ENCODE assay signal across 9 mouse cellular contexts in genomic region chr6:146776610-146777389, GRCm38 (mm10). TPM values are rescaled to one million over a fixed set of nuclear protein-coding genes. Genes with fewer than 3 reads are reported as not detected.
DNase-seq lines count a peak whose midpoint lies in the region; ATAC-seq and TF ChIP-seq lines count a peak whose summit lies in the region.
"Had no signal": no experiment of that assay in that cellular context is flagged by ENCODE, and none has a peak within 500 bp of the region (broad histone marks: within the 10 kb centered on the region; RNA-seq: fewer than 3 reads in every experiment).

No protein-coding gene starts in this region.

- intact Hi-C loops in left cerebral cortex, postnatal 14 days (cut with DNase I): no loop called here

- no peak overlapping the region for H3K4me2 ChIP-seq in liver, postnatal 0 days (ENCODE audit: low read depth, low read length)
- H3K4me2 ChIP-seq: forebrain, embryonic 15.5 days had no signal

- no peak overlapping the region for H3K4me3 ChIP-seq in liver, postnatal 0 days (ENCODE audit: low read depth, low read length)
- H3K4me3 ChIP-seq: forebrain, embryonic 15.5 days had no signal

- H3K4me1 ChIP-seq in liver, postnatal 0 days (ENCODE audit: insufficient read depth): no peaks in the 10 kb centered on the region; the same call in 1 of the 2 replicates
- H3K4me1 ChIP-seq: forebrain, embryonic 15.5 days had no signal

- peak; percentile 24 to 60 for DNase-seq in spleen, postnatal 4 days (ENCODE audit: low spot score in 2 of 2)
- DNase-seq in spleen, postnatal 14 days (ENCODE audit: low spot score in 2 of 2): no peak
- peak; percentile 74 to 79 for DNase-seq in heart, adult 9 months (ENCODE audit: low spot score in 2 of 2)
- DNase-seq in liver, postnatal 0 days: peak; percentile 52
- DNase-seq in splenic B cell, adult 2 months (ENCODE audit: low read depth, low spot score): peak; percentile 10
- DNase-seq in left cerebral cortex, adult 18-20 months (ENCODE audit: low spot score in 2 of 2): no peak
- DNase-seq in left cerebral cortex, postnatal 14 days (ENCODE audit: low spot score in 2 of 2): no peak
- DNase-seq in right cerebral cortex, adult 2 months (ENCODE audit: low spot score in 2 of 2): no peak

- no peak for TF ChIP-seq CTCF in liver, postnatal 0 days (IDR thresholded peaks at IDR 0.05; ENCODE audit: low read depth)

- H3K9me3 ChIP-seq in liver, postnatal 0 days (ENCODE audit: low read length): no peaks in the 10 kb centered on the region
- H3K9me3 ChIP-seq: forebrain, embryonic 15.5 days had no signal

- H3K27ac ChIP-seq in liver, postnatal 0 days (ENCODE audit: low read depth): no peak overlapping the region
- H3K27ac ChIP-seq: forebrain, embryonic 15.5 days had no signal

- H3K9ac ChIP-seq in liver, postnatal 0 days (replicated peaks): no peak overlapping the region
- H3K9ac ChIP-seq: forebrain, embryonic 15.5 days had no signal

- no peaks in the 10 kb centered on the region for H3K27me3 ChIP-seq in liver, postnatal 0 days (ENCODE audit: insufficient read depth, low read length)
- H3K27me3 ChIP-seq in splenic B cell, adult 2 months (ENCODE audit: control insufficient read depth, insufficient read depth, low read length, poor library complexity, severe bottlenecking): no peaks in the 10 kb centered on the region
- H3K27me3 ChIP-seq: forebrain, embryonic 15.5 days had no signal

- peak; percentile 62; the same call in 1 of the 2 replicates for TF ChIP-seq EP300 in liver, postnatal 0 days (IDR thresholded peaks at IDR 0.05; ENCODE audit: low read depth)

- peaks cover 15% of the 10 kb centered on the region for H3K36me3 ChIP-seq in liver, postnatal 0 days (replicated peaks; ENCODE audit: insufficient read depth, low read length)
- H3K36me3 ChIP-seq in splenic B cell, adult 2 months (ENCODE audit: control insufficient read depth, insufficient read depth, low read length, poor library complexity, severe bottlenecking): 0 out of 2 replicates have a peak, but pooled peaks cover 2% of the 10 kb centered on the region

- 22% methylated on average over 2 of the region's 2 CpGs for WGBS in liver, postnatal 0 days (ENCODE audit: insufficient replicate concordance)

- ATAC-seq in liver, postnatal 0 days: peak; percentile 87
- ATAC-seq: forebrain, embryonic 15.5 days had no signal

RNA-seq across cellular contexts. Expression of gene Arntl2, which starts 19.1 kb away (rescaled TPM):
- polyA plus RNA-seq in liver, postnatal 0 days (2015; fragmentation: Nextera tagmentation; extraction: Ambion mirVana): 0.17 and 0.72 TPM in 2 replicates
- total RNA-seq in left cerebral cortex, adult 18-20 months (2021): 10 to 100 TPM in 1 of 2 experiments, 1 to 10 TPM in 1; 5.9 to 10.2 TPM
- total RNA-seq in left cerebral cortex, postnatal 14 days (2021): 1 to 10 TPM; 8.0 to 9.3 TPM

RNA-seq across cellular contexts. Expression of gene Stk38l, which starts 52.0 kb away (rescaled TPM):
- 4.0 and 4.5 TPM in 2 replicates for polyA plus RNA-seq in liver, postnatal 0 days (2015; fragmentation: Nextera tagmentation; extraction: Ambion mirVana)
- 10 to 100 TPM; 25.5 to 26.3 TPM for total RNA-seq in left cerebral cortex, adult 18-20 months (2021)
- 10 to 100 TPM; 19.1 to 19.3 TPM for total RNA-seq in left cerebral cortex, postnatal 14 days (2021)

Comparison
In these comparisons a context has a peak if more than half of its experiments do, and no peak if none do; other contexts are left out.
1. DNase-seq: peak in spleen, postnatal 4 days (2 of 2), heart, adult 9 months (2 of 2), liver, postnatal 0 days (single experiment) and splenic B cell, adult 2 months (single experiment); none in spleen, postnatal 14 days (0 of 2), left cerebral cortex, adult 18-20 months (0 of 2), left cerebral cortex, postnatal 14 days (0 of 2) and right cerebral cortex, adult 2 months (0 of 2).